Mouse (Mus musculus) midbrain, embryonic 11.5 days (tissue): ENCODE measurements around the gene Gid8. TPM values are rescaled to one million over a fixed set of nuclear protein-coding genes. Genes with fewer than 3 reads are reported as not detected.

Experiments used
- ATAC-seq: fragments of 200-750 bp; cut with Nextera tagmentation; 2 replicates; pipeline ENCODE4 v1.8.0; 2017; ENCODE audit warnings: moderate TSS enrichment, moderate library complexity; ENCODE audit not compliant: low FRiP score
- DNase-seq: peaks from one replicate; pipeline ENCODE4 v3.0.0; 2015; ENCODE audit warnings: low spot score; ENCODE audit errors: missing footprints
- H3K27ac ChIP-seq: fragments of 300-500 bp; sonication (generic); 2 replicates; pipeline ENCODE4 v1.5.1; 2014; ENCODE audit warnings: low read depth, low read length
- H3K27me3 ChIP-seq: fragments of 300-500 bp; sonication (generic); 2 replicates; pipeline ENCODE4 v1.6.1; 2014; ENCODE audit warnings: mild to moderate bottlenecking, low read length, moderate library complexity, mixed read lengths; ENCODE audit not compliant: control insufficient read depth, insufficient read depth
- H3K36me3 ChIP-seq: fragments of 300-500 bp; sonication (generic); 2 replicates; pipeline ENCODE4 v1.6.1; 2014; ENCODE audit warnings: mild to moderate bottlenecking, low read length, moderate library complexity, mixed read lengths; ENCODE audit not compliant: control insufficient read depth, insufficient read depth
- H3K4me1 ChIP-seq: fragments of 300-500 bp; sonication (generic); 2 replicates; pipeline ENCODE4 v1.6.1; 2014; ENCODE audit warnings: low read length; ENCODE audit not compliant: control insufficient read depth, insufficient read depth
- H3K4me2 ChIP-seq: fragments of 300-500 bp; sonication (generic); 2 replicates; pipeline ENCODE4 v1.6.1; 2014; ENCODE audit warnings: mild to moderate bottlenecking, moderate library complexity
- H3K4me3 ChIP-seq: fragments of 300-500 bp; sonication (generic); 2 replicates; pipeline ENCODE4 v1.5.1; 2014; ENCODE audit warnings: low read depth, low read length
- H3K9ac ChIP-seq: fragments of 300-500 bp; sonication (generic); 2 replicates; pipeline ENCODE4 v1.6.1; 2014; ENCODE audit warnings: low read length
- H3K9me3 ChIP-seq: fragments of 300-500 bp; sonication (generic); 2 replicates; pipeline ENCODE4 v1.6.1; 2016; ENCODE audit warnings: low read length; ENCODE audit not compliant: control insufficient read depth
- WGBS: fragments of 180-500 bp; shearing (Covaris S2); extraction: QIAGEN DNeasy Blood & Tissue Kit; methylation state at CpG from one replicate; pipeline ENCODE4 v1.1.7; 2014; 5-methylcytosine and 5-hydroxymethylcytosine counted together
- polyA plus RNA-seq: library from polyadenylated mRNA; unstranded; fragments of >200 nt; fragmentation: Nextera tagmentation; extraction: Ambion mirVana; gene quantifications from 2 replicates; pipeline ENCODE4 v1.2.1, GENCODE M21; 2014

Gene Gid8
- polyA plus RNA-seq, 1 experiment from 2014 or later: 63.4 TPM

DNA sequence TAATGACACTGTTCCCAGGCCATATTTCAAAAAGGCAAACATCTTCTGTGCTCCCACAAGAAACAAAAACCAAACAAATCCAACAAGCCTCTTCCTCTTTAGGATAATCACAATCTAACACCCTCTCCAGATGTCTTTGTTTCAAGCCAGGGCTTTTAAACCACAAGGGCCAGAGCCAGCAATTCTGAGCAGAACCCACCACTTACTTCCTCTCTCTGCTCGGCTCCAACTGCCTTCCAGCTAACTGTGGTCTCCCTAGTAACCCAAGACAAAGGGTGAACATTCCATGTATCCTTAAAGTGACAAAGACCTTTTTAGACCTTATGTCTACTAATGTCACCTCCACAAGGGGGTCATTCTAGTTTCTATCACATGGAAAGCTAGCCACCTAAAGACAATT, 17.3 kb upstream of the Gid8 start:
- peaks cover 10% of the 10 kb centered on the region; the same call in 1 of the 2 replicates for H3K4me1 ChIP-seq
- peak overlapping the region; percentile 17; the same call in 1 of the 2 replicates for H3K9ac ChIP-seq
- ATAC-seq: peak; percentile 76; the same call in 1 of the 2 replicates
- peak overlapping the region; percentile 23 for H3K27ac ChIP-seq
- H3K9me3 ChIP-seq: no peaks in the 10 kb centered on the region
- peak overlapping the region; percentile 14; the same call in 1 of the 2 replicates for H3K4me2 ChIP-seq
- H3K27me3 ChIP-seq: no peaks in the 10 kb centered on the region
- peaks cover 4% of the 10 kb centered on the region; the same call in 1 of the 2 replicates for H3K36me3 ChIP-seq
- H3K4me3 ChIP-seq: no peak overlapping the region
- peak; percentile 89 for DNase-seq
- WGBS: 0% methylated on average over 1 of the region's 1 CpGs

DNA sequence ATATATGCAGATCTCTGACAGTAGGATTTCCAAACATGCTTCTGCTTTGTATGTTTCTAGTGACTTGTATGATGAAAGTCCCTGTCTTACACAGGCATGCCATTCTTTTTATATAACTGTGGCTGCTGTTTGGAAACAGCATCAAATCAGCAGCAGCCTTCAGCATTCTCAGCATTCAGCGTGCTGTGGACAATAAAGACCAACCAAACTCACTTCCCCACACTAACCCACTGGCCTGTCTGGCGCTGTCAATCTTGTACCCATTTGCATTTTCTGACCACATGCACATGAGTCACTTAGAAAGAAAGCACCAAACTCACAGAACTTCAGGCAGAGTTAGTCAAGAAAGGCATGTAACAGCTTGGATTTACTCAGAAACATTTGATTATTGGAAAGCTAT, 14.7 kb upstream of the Gid8 start:
- Histone ChIP-seq H3K4me3 (no peak overlapping the region), H3K27me3 (no peaks in the 10 kb centered on the region), H3K4me1 (peaks cover 17% of the 10 kb centered on the region), H3K36me3 (no peaks in the 10 kb centered on the region), H3K9ac (no peak overlapping the region), H3K4me2 (no peak overlapping the region), H3K27ac (no peak overlapping the region), H3K9me3 (no peaks in the 10 kb centered on the region)
- ATAC-seq (no peak), DNase-seq (no peak)
- 67% methylated on average over 2 of the region's 2 CpGs for WGBS

DNA sequence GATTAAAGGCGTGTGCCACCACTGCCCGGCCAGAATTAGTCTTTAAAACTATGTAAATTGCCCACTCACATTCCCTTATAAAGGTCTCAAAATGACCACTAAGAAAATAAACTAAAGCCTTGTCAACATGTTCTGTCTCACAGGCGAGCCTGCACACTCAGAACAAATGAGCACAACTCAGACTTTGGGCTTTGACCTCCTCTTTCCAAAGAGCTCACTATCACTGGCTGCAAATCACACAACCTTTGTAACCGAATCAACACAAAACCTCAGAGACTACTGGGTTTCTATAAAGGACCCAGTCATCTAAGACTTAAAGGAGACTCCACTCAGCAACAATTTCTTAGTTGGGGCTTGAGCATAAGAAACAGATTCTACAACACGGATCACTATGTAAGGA, 9.5 kb upstream of the Gid8 start:
- DNase-seq: no peak
- Histone ChIP-seq H3K4me3 (peak overlapping the region; percentile 93; the same call in 1 of the 2 replicates), H3K36me3 (no peaks in the 10 kb centered on the region), H3K9ac (peak overlapping the region; percentile 94; the same call in 1 of the 2 replicates), H3K9me3 (no peaks in the 10 kb centered on the region), H3K4me2 (peak overlapping the region; percentile 79), H3K4me1 (peaks cover 24% of the 10 kb centered on the region), H3K27me3 (no peaks in the 10 kb centered on the region), H3K27ac (no peak overlapping the region)
- no peak for ATAC-seq
- WGBS: 83% methylated on average over 5 of the region's 5 CpGs

GRCm38 (mm10) chr2:180701053-180701766, 8.7 kb upstream of the Gid8 start:
- no peak for DNase-seq
- peak overlapping the region; percentile 93 for H3K4me3 ChIP-seq
- H3K4me1 ChIP-seq: peaks cover 24% of the 10 kb centered on the region
- H3K9ac ChIP-seq: peak overlapping the region; percentile 94
- 6% methylated on average over 26 of the region's 26 CpGs for WGBS
- no peaks in the 10 kb centered on the region for H3K36me3 ChIP-seq
- H3K27me3 ChIP-seq: no peaks in the 10 kb centered on the region
- no peak; the same call in 1 of the 2 replicates for ATAC-seq
- H3K27ac ChIP-seq: peak overlapping the region; percentile 82
- peak overlapping the region; percentile 79 for H3K4me2 ChIP-seq
- H3K9me3 ChIP-seq: no peaks in the 10 kb centered on the region

- peak; percentile 98 for DNase-seq
- Histone ChIP-seq H3K27me3 (no peaks in the 10 kb centered on the region), H3K36me3 (no peaks in the 10 kb centered on the region), H3K9ac (peak overlapping the region; percentile 94), H3K4me3 (peak overlapping the region; percentile 93), H3K4me2 (peak overlapping the region; percentile 79), H3K27ac (peak overlapping the region; percentile 82), H3K9me3 (no peaks in the 10 kb centered on the region), H3K4me1 (peaks cover 24% of the 10 kb centered on the region)
- WGBS: under 1% methylated on average over 66 of the region's 66 CpGs
- peak; percentile 96 for ATAC-seq
These were observed 7.9 kb upstream of the Gid8 start for GRCm38 (mm10) chr2:180701767-180702621.

DNA sequence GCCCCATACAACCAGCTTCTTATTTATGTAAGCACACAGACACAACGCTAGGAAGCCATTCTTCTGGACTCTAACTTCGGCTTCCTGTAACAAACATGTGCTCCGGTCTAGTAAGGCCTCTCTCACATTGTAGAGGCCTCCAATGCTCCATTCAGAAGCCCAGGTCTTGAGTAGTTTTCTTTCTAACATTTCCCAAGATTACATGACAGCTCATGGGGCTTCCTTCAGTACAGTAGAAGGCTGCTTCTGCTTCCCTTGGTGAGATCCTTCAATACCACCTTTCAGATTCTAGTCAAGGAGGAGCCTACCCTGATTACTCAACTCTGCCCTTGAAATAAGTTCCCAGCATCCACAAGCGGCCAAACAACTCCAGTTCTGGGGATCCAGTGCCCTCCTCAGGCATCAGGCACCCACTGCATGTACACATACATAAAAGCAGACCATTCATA, 7.2 kb upstream of the Gid8 start:
- no peak for DNase-seq
- H3K27me3 ChIP-seq: no peaks in the 10 kb centered on the region
- peak overlapping the region; percentile 82 for H3K27ac ChIP-seq
- H3K9ac ChIP-seq: peak overlapping the region; percentile 94
- no peak for ATAC-seq
- peak overlapping the region; percentile 79 for H3K4me2 ChIP-seq
- H3K9me3 ChIP-seq: no peaks in the 10 kb centered on the region
- H3K36me3 ChIP-seq: no peaks in the 10 kb centered on the region
- 38% methylated on average over 4 of the region's 4 CpGs for WGBS
- H3K4me1 ChIP-seq: peaks cover 24% of the 10 kb centered on the region
- H3K4me3 ChIP-seq: peak overlapping the region; percentile 93

DNA sequence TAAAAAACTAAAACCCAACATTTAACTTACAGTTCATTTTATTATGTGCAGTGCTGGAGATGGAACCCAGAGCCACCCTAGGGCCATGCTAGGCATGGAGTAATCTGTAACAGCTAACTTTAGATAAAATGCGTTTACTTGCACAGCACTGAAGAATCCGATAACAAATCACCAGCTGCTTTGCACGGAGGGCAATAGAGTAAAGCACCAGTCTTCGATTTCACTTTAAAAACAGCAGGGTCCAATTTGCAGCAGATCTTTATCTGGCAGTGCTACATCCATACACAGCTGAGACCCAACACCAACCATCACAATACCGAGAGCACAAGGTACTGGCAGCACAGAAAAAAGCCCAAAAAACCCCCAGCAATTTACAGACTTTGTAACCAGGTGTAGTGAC, 6.7 kb upstream of the Gid8 start:
- H3K9ac ChIP-seq: no peak overlapping the region
- no peaks in the 10 kb centered on the region for H3K36me3 ChIP-seq
- H3K27ac ChIP-seq: no peak overlapping the region
- H3K4me2 ChIP-seq: no peak overlapping the region
- H3K27me3 ChIP-seq: no peaks in the 10 kb centered on the region
- DNase-seq (no peak), ATAC-seq (no peak)
- no peaks in the 10 kb centered on the region for H3K9me3 ChIP-seq
- no peak overlapping the region for H3K4me3 ChIP-seq
- WGBS: 83% methylated on average over 5 of the region's 5 CpGs
- H3K4me1 ChIP-seq: peaks cover 25% of the 10 kb centered on the region

- Histone ChIP-seq H3K9ac (no peak overlapping the region), H3K9me3 (no peaks in the 10 kb centered on the region), H3K4me3 (no peak overlapping the region), H3K36me3 (no peaks in the 10 kb centered on the region), H3K27me3 (no peaks in the 10 kb centered on the region), H3K4me2 (no peak overlapping the region), H3K27ac (no peak overlapping the region), H3K4me1 (peaks cover 31% of the 10 kb centered on the region)
- no peak for DNase-seq
- ATAC-seq: no peak
- 77% methylated on average over 3 of the region's 3 CpGs for WGBS
These were observed 6.1 kb upstream of the Gid8 start for GRCm38 (mm10) chr2:180703645-180704359.
